Mouse (Mus musculus): ENCODE measurements around the gene Ctbp1. TPM values are rescaled to one million over a fixed set of nuclear protein-coding genes. Genes with fewer than 3 reads are reported as not detected.

Ctbp1 gene
- total and polyA plus RNA-seq, 3 experiments = 353 to 595 (median 443) TPM

GRCm38 (mm10) chr5:33224491-33224890, 50.3 kb downstream of the Ctbp1 start:
- DNase-seq (ENCODE audit: low read depth, low spot score) = peak; percentile 92
- Histone ChIP-seq H3K9ac (ENCODE audit: control insufficient read depth, low read depth, low read length, poor library complexity, severe bottlenecking) (peak overlapping the region; percentile 54), H3K79me2 (ENCODE audit: control insufficient read depth, insufficient read depth, low read length, poor library complexity) (no peaks in the 10 kb centered on the region)
- TF ChIP-seq HCFC1 (IDR thresholded peaks at IDR 0.05; ENCODE audit: low read depth, low read length) (no peak), ZMIZ1 (IDR thresholded peaks at IDR 0.05; ENCODE audit: low read depth, low read length) (no peak), ZNF384 (IDR thresholded peaks at IDR 0.05; ENCODE audit: low read depth, low read length) (no peak), JUND (IDR thresholded peaks at IDR 0.05; ENCODE audit: low read depth, low read length) (no peak), ETS1 (IDR thresholded peaks at IDR 0.05; ENCODE audit: low read depth, low read length) (no peak), MXI1 (IDR thresholded peaks at IDR 0.05; ENCODE audit: low read depth, low read length) (peak; percentile 36; the same call in 1 of the 2 replicates), TAL1 (IDR thresholded peaks at IDR 0.05; ENCODE audit: low read length) (no peak), RCOR1 (IDR thresholded peaks at IDR 0.05; ENCODE audit: low read depth, low read length) (no peak), ZKSCAN1 (IDR thresholded peaks at IDR 0.05; ENCODE audit: low read depth, low read length) (no peak), MAZ (IDR thresholded peaks at IDR 0.05; ENCODE audit: low read depth, low read length) (0 out of 2 replicates have a peak, but pooled peaks have one; percentile 34), CHD1 (IDR thresholded peaks at IDR 0.05; ENCODE audit: low read depth, low read length) (no peak), USF2 (IDR thresholded peaks at IDR 0.05; ENCODE audit: borderline replicate concordance in 1 of 2, insufficient read depth in 1 of 2, low read depth in 1 of 2, low read length in 2 of 2) (no peak), KAT2A (conservative IDR thresholded peaks at IDR 0.05; ENCODE audit: low read depth, low read length) (peak; percentile 31; the same call in 1 of the 2 replicates), TBP (IDR thresholded peaks at IDR 0.05; ENCODE audit: low read depth, low read length) (peak; percentile 23; the same call in 1 of the 2 replicates), MEF2A (IDR thresholded peaks at IDR 0.05; ENCODE audit: extremely low read depth, insufficient replicate concordance, low read depth, low read length, poor library complexity, severe bottlenecking) (peak; percentile 40; the same call in 1 of the 2 replicates), UBTF (IDR thresholded peaks at IDR 0.05; ENCODE audit: borderline replicate concordance, insufficient read depth, low read depth, low read length) (no peak), MAX (IDR thresholded peaks at IDR 0.05; ENCODE audit: low read length) (0 out of 2 replicates have a peak, but pooled peaks have one; percentile 40), POLR2A (IDR thresholded peaks at IDR 0.05; ENCODE audit: control insufficient read depth in 1 of 2, insufficient read depth in 1 of 2, low read depth in 1 of 2, low read length in 2 of 2, poor library complexity in 1 of 2) (peak in 1 of 2 experiments; percentile 27; a peak in 1 of 4 replicates), NELFE (IDR thresholded peaks at IDR 0.05; ENCODE audit: low read depth, low read length) (no peak; the same call in 1 of the 2 replicates), POLR2AphosphoS5 (IDR thresholded peaks at IDR 0.05; ENCODE audit: borderline replicate concordance, low read depth, low read length) (no peak), MYC (IDR thresholded peaks at IDR 0.05; ENCODE audit: low read depth, low read length) (no peak), MAFK (IDR thresholded peaks at IDR 0.05; ENCODE audit: borderline replicate concordance, low read depth, low read length) (no peak), GATA1 (IDR thresholded peaks at IDR 0.05; ENCODE audit: low read depth, low read length) (peak; percentile 8; the same call in 1 of the 2 replicates), SMC3 (IDR thresholded peaks at IDR 0.05; ENCODE audit: low read depth, low read length) (peak; percentile 24), NRF1 (IDR thresholded peaks at IDR 0.05; ENCODE audit: insufficient read depth, low read depth, low read length, poor library complexity, severe bottlenecking) (no peak), CHD2 (IDR thresholded peaks at IDR 0.05; ENCODE audit: low read length) (no peak), EP300 (IDR thresholded peaks at IDR 0.05; ENCODE audit: low read depth in 1 of 2, low read length in 2 of 2) (peak; percentile 48 to 62), POLR2AphosphoS2 (IDR thresholded peaks at IDR 0.05; ENCODE audit: low read length) (no peak), CTCF (IDR thresholded peaks at IDR 0.05 in 2 of 3, conservative IDR thresholded peaks at IDR 0.05 in 1 of 3; ENCODE audit: control insufficient read depth in 1 of 3, insufficient read depth in 1 of 3, low read depth in 2 of 3, low read length in 3 of 3, poor library complexity in 1 of 3, severe bottlenecking in 1 of 3) (no peak), USF1 (IDR thresholded peaks at IDR 0.05; ENCODE audit: low read depth, low read length) (peak; percentile 31; the same call in 1 of the 2 replicates), BHLHE40 (IDR thresholded peaks at IDR 0.05; ENCODE audit: borderline replicate concordance, low read depth, low read length) (0 out of 2 replicates have a peak, but pooled peaks have one; percentile 15), MYB (IDR thresholded peaks at IDR 0.05; ENCODE audit: low read depth, low read length) (no peak), ZC3H11A (IDR thresholded peaks at IDR 0.05; ENCODE audit: low read depth, low read length) (no peak), SIN3A (IDR thresholded peaks at IDR 0.05; ENCODE audit: low read length) (peak; percentile 55; the same call in 1 of the 2 replicates), TCF12 (IDR thresholded peaks at IDR 0.05; ENCODE audit: low read depth, low read length) (no peak), ELF1 (IDR thresholded peaks at IDR 0.05; ENCODE audit: low read depth, low read length) (no peak), RAD21 (IDR thresholded peaks at IDR 0.05; ENCODE audit: low read depth, low read length) (no peak)

More at GRCm38 (mm10) chr5:33224491-33224890, 50.3 kb downstream of the Ctbp1 start:
- Histone ChIP-seq H3K36me3 (ENCODE audit: control insufficient read depth in 1 of 2, insufficient read depth in 2 of 2, low read length in 2 of 2) (peaks cover 0 to 34% of the 10 kb centered on the region in 2 experiments; a peak in 2 of 4 replicates), H3K27ac (ENCODE audit: control insufficient read depth, low read depth, low read length) (peak overlapping the region; percentile 79), H3K27me3 (ENCODE audit: control insufficient read depth in 1 of 2, insufficient read depth in 2 of 2, low read length in 2 of 2) (peaks cover 6 to 10% of the 10 kb centered on the region in 2 experiments), H3K4me3 (ENCODE audit: control insufficient read depth in 1 of 2, insufficient read depth in 1 of 2, low read depth in 2 of 2, low read length in 2 of 2) (peak overlapping the region; percentile 32 to 46), H3K4me1 (ENCODE audit: control insufficient read depth in 1 of 2, insufficient read depth in 2 of 2, low read length in 2 of 2) (peaks cover 27 to 36% of the 10 kb centered on the region in 2 experiments), H3K9me3 (replicated peaks; ENCODE audit: insufficient read depth, low read length) (no peaks in the 10 kb centered on the region)

Measured in MEL (cell line).